Mouse (Mus musculus) A20 (cell line): ENCODE data around the gene Acot5.
"Not testable (repeated sequence)": the region's sequence is repeated elsewhere in the genome, so short reads cannot be mapped to it uniquely, and the experiment has no call there.

ENCODE experiments used
- DNase-seq: peaks from one replicate; pipeline ENCODE4 v3.0.0-alpha.2; 2011; ENCODE audit warnings: low read depth, low spot score

The Acot5 gene

GRCm38 (mm10) chr12:84068986-84069385 lies at the start of gene Acot5:
Gene Acot5 (plus strand): TSS chr12:84069325.
- DNase-seq: no peak

GRCm38 (mm10) chr12:84020528-84020927 lies 48.6 kb upstream of the Acot5 start:
- DNase-seq: not testable (repeated sequence)

- not testable (repeated sequence) for DNase-seq
These were observed 46.9 kb upstream of the Acot5 start for GRCm38 (mm10) chr12:84022266-84022665.

- no peak for DNase-seq
These were observed 45.9 kb upstream of the Acot5 start for GRCm38 (mm10) chr12:84023052-84023745.

GRCm38 (mm10) chr12:84025888-84026287 lies 43.2 kb upstream of the Acot5 start:
- no peak for DNase-seq

- DNase-seq: not testable (repeated sequence)
These were observed 40.8 kb upstream of the Acot5 start for GRCm38 (mm10) chr12:84028328-84028727.

GRCm38 (mm10) chr12:84029043-84029442 lies 40.1 kb upstream of the Acot5 start:
- DNase-seq: not testable (repeated sequence)

GRCm38 (mm10) chr12:84030659-84031332 lies 38.3 kb upstream of the Acot5 start:
- peak; percentile 74 for DNase-seq

GRCm38 (mm10) chr12:84032854-84033253 lies 36.3 kb upstream of the Acot5 start:
- DNase-seq: no peak

- not testable (repeated sequence) for DNase-seq
These were observed 35.8 kb upstream of the Acot5 start for GRCm38 (mm10) chr12:84033302-84033701.

- DNase-seq: no peak
These were observed 35.0 kb upstream of the Acot5 start for GRCm38 (mm10) chr12:84034108-84034507.

- DNase-seq: peak; percentile 44
These were observed 30.9 kb upstream of the Acot5 start, which contains the start of gene Acot4 for GRCm38 (mm10) chr12:84038241-84038640. Gene Acot4 (plus strand): TSS chr12:84038379.

- DNase-seq: peak; percentile 65
These were observed 30.4 kb upstream of the Acot5 start, which contains the start of gene Gm49366 for GRCm38 (mm10) chr12:84038691-84039111. Gene Gm49366 (plus strand): TSS chr12:84038935.

GRCm38 (mm10) chr12:84042248-84042647 lies 26.9 kb upstream of the Acot5 start:
- DNase-seq: no peak

- DNase-seq: no peak
These were observed 25.1 kb upstream of the Acot5 start for GRCm38 (mm10) chr12:84044045-84044444.

- DNase-seq: no peak
These were observed 22.2 kb upstream of the Acot5 start for GRCm38 (mm10) chr12:84046906-84047305.

GRCm38 (mm10) chr12:84050744-84051143 lies 18.4 kb upstream of the Acot5 start:
- not testable (repeated sequence) for DNase-seq

- DNase-seq: no peak
These were observed 17.1 kb upstream of the Acot5 start, which contains the start of gene Acot3 for GRCm38 (mm10) chr12:84051937-84052474. Gene Acot3 (plus strand): TSS chr12:84052144.

GRCm38 (mm10) chr12:84052609-84053008 lies 16.5 kb upstream of the Acot5 start:
- DNase-seq: no peak

- no peak for DNase-seq
These were observed 16.0 kb upstream of the Acot5 start for GRCm38 (mm10) chr12:84053173-84053572.

GRCm38 (mm10) chr12:84053679-84054391 lies 15.3 kb upstream of the Acot5 start:
- DNase-seq: no peak

- peak; percentile 63 for DNase-seq
These were observed 8.2 kb upstream of the Acot5 start for GRCm38 (mm10) chr12:84060946-84061345.
